Mouse (Mus musculus): Measurements from ENCODE around the gene Treml4.

DNA sequence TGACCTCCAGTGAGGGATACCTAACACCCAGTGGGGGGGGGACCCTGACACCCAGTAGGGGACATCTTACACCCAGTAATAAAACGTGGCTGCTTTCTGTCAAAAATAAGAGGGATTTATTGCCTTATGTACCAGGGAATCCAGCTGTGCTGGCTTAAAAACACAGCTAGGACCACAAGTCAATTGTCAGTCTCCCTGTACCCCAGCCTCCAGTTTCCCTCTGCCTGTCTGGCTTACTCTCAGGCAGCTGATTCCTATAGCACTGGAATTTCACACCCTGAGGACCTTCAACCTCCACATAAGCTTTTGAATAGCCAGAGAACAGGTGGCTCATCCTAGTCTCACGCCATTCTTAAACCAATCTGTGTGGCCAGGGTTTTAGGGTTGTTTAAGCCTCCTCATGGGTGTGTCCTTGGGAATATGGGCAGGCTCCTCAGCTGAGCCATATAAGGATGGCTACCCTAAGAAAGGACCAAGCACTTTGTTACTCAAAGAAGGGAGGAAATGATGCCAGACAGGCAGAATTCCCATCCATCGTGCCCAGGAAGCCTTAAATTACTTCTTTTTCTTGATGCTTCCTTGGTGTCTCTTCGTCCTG lies 28.2 kb upstream of the Treml4 start:
- TF ChIP-seq CTCF (IDR thresholded peaks at IDR 0.05; ENCODE audit: extremely low read depth, insufficient read length, insufficient replicate concordance, low read depth, low read length) (no peak), POLR2A (IDR thresholded peaks at IDR 0.05; ENCODE audit: low read depth, low read length) (no peak)
